ENCODE assay signal across 11 mouse cellular contexts in the genomic region with DNA sequence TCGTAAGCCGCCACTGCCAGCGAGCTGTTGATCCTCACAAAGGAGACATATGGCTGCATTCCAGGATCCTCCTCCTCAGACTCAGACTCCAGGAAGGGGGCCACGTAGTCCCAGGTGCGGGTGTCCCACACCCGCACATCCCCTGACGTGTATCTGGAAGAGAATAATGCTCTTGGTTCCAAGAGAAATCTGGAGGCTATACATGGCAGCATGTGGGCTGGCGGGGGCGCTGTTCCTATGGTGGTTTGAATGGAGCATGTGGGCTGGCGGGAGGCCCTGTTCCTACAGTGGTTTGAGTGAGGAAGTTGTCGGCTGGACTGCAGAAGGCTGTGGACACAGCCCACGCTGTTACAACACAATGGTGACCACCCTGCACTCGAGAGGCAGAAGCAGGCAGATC. TPM values are rescaled to one million over a fixed set of nuclear protein-coding genes. Genes with fewer than 3 reads are reported as not detected.
DNase-seq lines count a peak whose midpoint lies in the region; ATAC-seq lines count a peak whose summit lies in the region.
"Had no signal": no experiment of that assay in that cellular context is flagged by ENCODE, and none has a peak within 500 bp of the region (broad histone marks: within the 10 kb centered on the region; RNA-seq: fewer than 3 reads in every experiment).

No protein-coding gene starts in this region.

- peaks cover 39% of the 10 kb centered on the region for H3K36me3 ChIP-seq in forebrain, embryonic 12.5 days (replicated peaks)
- no peaks in the 10 kb centered on the region for H3K36me3 ChIP-seq in forebrain, embryonic 11.5 days (ENCODE audit: control insufficient read depth, insufficient read depth, low read length)
- peaks cover 14% of the 10 kb centered on the region; the same call in 1 of the 2 replicates for H3K36me3 ChIP-seq in liver, embryonic 11.5 days (ENCODE audit: control insufficient read depth, insufficient read depth, low read length)

- H3K27ac ChIP-seq in forebrain, embryonic 12.5 days: peak overlapping the region; percentile 9; the same call in 1 of the 2 replicates
- H3K27ac ChIP-seq in forebrain, embryonic 11.5 days (ENCODE audit: low read depth, low read length): no peak overlapping the region
- no peak overlapping the region for H3K27ac ChIP-seq in liver, embryonic 11.5 days (ENCODE audit: low read depth, low read length)
- H3K27ac ChIP-seq: stomach, embryonic 15.5 days had no signal

- H3K9ac ChIP-seq in forebrain, embryonic 12.5 days: no peak overlapping the region
- no peak overlapping the region for H3K9ac ChIP-seq in forebrain, embryonic 11.5 days (ENCODE audit: low read length)
- H3K9ac ChIP-seq in liver, embryonic 11.5 days (ENCODE audit: low read depth, low read length): no peak overlapping the region
- H3K9ac ChIP-seq: stomach, embryonic 15.5 days had no signal

- no peaks in the 10 kb centered on the region for H3K27me3 ChIP-seq in forebrain, embryonic 12.5 days
- no peaks in the 10 kb centered on the region for H3K27me3 ChIP-seq in forebrain, embryonic 11.5 days (ENCODE audit: control insufficient read depth, insufficient read depth, low read length)
- H3K27me3 ChIP-seq in liver, embryonic 11.5 days (replicated peaks; ENCODE audit: control insufficient read depth, insufficient read depth, low read length): no peaks in the 10 kb centered on the region
- H3K27me3 ChIP-seq: stomach, embryonic 15.5 days had no signal

- no peak for ATAC-seq in forebrain, embryonic 12.5 days (ENCODE audit: low FRiP score)
- no peak for ATAC-seq in forebrain, embryonic 11.5 days (replicated peaks; ENCODE audit: low FRiP score)
- ATAC-seq in megakaryocyte progenitor cell, adult 5-6 weeks (replicated peaks; ENCODE audit: poor library complexity): peak; percentile 81
- no peak for ATAC-seq in liver, embryonic 11.5 days (replicated peaks; ENCODE audit: low FRiP score)

- DNase-seq in forebrain, embryonic 11.5 days (ENCODE audit: low spot score): no peak
- DNase-seq in brain, adult 2 months (ENCODE audit: low read depth, low spot score): peak; percentile 93
- DNase-seq in layer of hippocampus, adult 18-20 months (ENCODE audit: low spot score in 2 of 2): peak; percentile 71 to 82
- no peak for DNase-seq in yolk sac, embryonic 10.5 days (ENCODE audit: low spot score)
- no peak for DNase-seq in liver, embryonic 11.5 days (ENCODE audit: low spot score)
- no peak for DNase-seq in adrenal gland, postnatal 14 days
- DNase-seq: lung, postnatal 10 days had no signal

- peaks cover 18% of the 10 kb centered on the region for H3K4me1 ChIP-seq in forebrain, embryonic 12.5 days
- H3K4me1 ChIP-seq in forebrain, embryonic 11.5 days (replicated peaks; ENCODE audit: control insufficient read depth, insufficient read depth, low read length): 0 out of 2 replicates have a peak, but pooled peaks cover 2% of the 10 kb centered on the region
- H3K4me1 ChIP-seq in liver, embryonic 11.5 days (replicated peaks; ENCODE audit: control insufficient read depth, insufficient read depth, low read length): no peaks in the 10 kb centered on the region
- H3K4me1 ChIP-seq: stomach, embryonic 15.5 days had no signal

- H3K4me2 ChIP-seq in forebrain, embryonic 12.5 days: no peak overlapping the region
- H3K4me2 ChIP-seq in forebrain, embryonic 11.5 days (ENCODE audit: low read depth, low read length, severe bottlenecking): no peak overlapping the region
- no peak overlapping the region for H3K4me2 ChIP-seq in liver, embryonic 11.5 days
- H3K4me2 ChIP-seq: stomach, embryonic 15.5 days had no signal

- WGBS in forebrain, embryonic 12.5 days: 75% methylated on average over 13 of the region's 13 CpGs
- 77% methylated on average over 13 of the region's 13 CpGs for WGBS in forebrain, embryonic 11.5 days
- 88% methylated on average over 13 of the region's 13 CpGs for WGBS in liver, embryonic 11.5 days

- H3K4me3 ChIP-seq in forebrain, embryonic 12.5 days (replicated peaks): no peak overlapping the region
- no peak overlapping the region for H3K4me3 ChIP-seq in forebrain, embryonic 11.5 days (ENCODE audit: low read depth, low read length)
- no peak overlapping the region for H3K4me3 ChIP-seq in liver, embryonic 11.5 days (ENCODE audit: low read depth, low read length)
- H3K4me3 ChIP-seq: stomach, embryonic 15.5 days had no signal

- no peaks in the 10 kb centered on the region for H3K9me3 ChIP-seq in forebrain, embryonic 12.5 days
- H3K9me3 ChIP-seq in forebrain, embryonic 11.5 days (ENCODE audit: control insufficient read depth, low read length): no peaks in the 10 kb centered on the region
- H3K9me3 ChIP-seq in liver, embryonic 11.5 days (ENCODE audit: control insufficient read depth, low read length): no peaks in the 10 kb centered on the region
- H3K9me3 ChIP-seq: stomach, embryonic 15.5 days had no signal

RNA-seq across cellular contexts. Expression of a gene that starts 41.6 kb away (rescaled TPM):
- polyA plus RNA-seq in forebrain, embryonic 12.5 days (2016; fragmentation: Nextera tagmentation; extraction: Ambion mirVana): 41.5 and 41.7 TPM in 2 replicates
- polyA plus RNA-seq in forebrain, embryonic 11.5 days (2014; fragmentation: Nextera tagmentation; extraction: Ambion mirVana): 27.6 and 28.5 TPM in 2 replicates
- 10 to 100 TPM; 34.4 to 34.7 TPM for total RNA-seq in layer of hippocampus, adult 18-20 months (2021)
- total RNA-seq in megakaryocyte progenitor cell, adult 5-6 weeks (2015): 12.4 and 13.6 TPM in 2 replicates
- 20.1 and 24.5 TPM in 2 replicates for total RNA-seq in megakaryocyte progenitor cell, adult 5-6 weeks (2017)
- 17.0 and 18.4 TPM in 2 replicates for polyA plus RNA-seq in liver, embryonic 11.5 days (2014; fragmentation: Nextera tagmentation; extraction: Ambion mirVana)
- 49.7 and 56.2 TPM in 2 replicates for total RNA-seq in adrenal gland, postnatal 14 days (2021)

RNA-seq across cellular contexts. Expression of a gene that starts 50.8 kb away (rescaled TPM):
- polyA plus RNA-seq in forebrain, embryonic 12.5 days (2016; fragmentation: Nextera tagmentation; extraction: Ambion mirVana): 0.46 and 0.52 TPM in 2 replicates
- 0.09 and 0.20 TPM in 2 replicates for polyA plus RNA-seq in forebrain, embryonic 11.5 days (2014; fragmentation: Nextera tagmentation; extraction: Ambion mirVana)
- total RNA-seq in layer of hippocampus, adult 18-20 months (2021): 10 to 100 TPM; 30.8 to 35.9 TPM
- total RNA-seq in megakaryocyte progenitor cell, adult 5-6 weeks (2015): not detected in 2 replicates
- not detected in 2 replicates for total RNA-seq in megakaryocyte progenitor cell, adult 5-6 weeks (2017)
- polyA plus RNA-seq in liver, embryonic 11.5 days (2014; fragmentation: Nextera tagmentation; extraction: Ambion mirVana): 0.05 TPM in 1 of 2 replicates, not detected in the other
- 0.22 and 0.71 TPM in 2 replicates for total RNA-seq in adrenal gland, postnatal 14 days (2021)
- polyA plus RNA-seq: large intestine, adult 2 months had no signal

Comparison
In these comparisons a context has a peak if more than half of its experiments do, and no peak if none do; other contexts are left out.
1. DNase-seq: peak in brain, adult 2 months (single experiment) and layer of hippocampus, adult 18-20 months (2 of 2); none in forebrain, embryonic 11.5 days (single experiment), yolk sac, embryonic 10.5 days (single experiment), liver, embryonic 11.5 days (single experiment) and adrenal gland, postnatal 14 days (single experiment).
2. RNA of a gene that starts 50.8 kb away (total RNA-seq): 30.8 to 35.9 TPM in layer of hippocampus, adult 18-20 months; 0.22 to 0.71 TPM in adrenal gland, postnatal 14 days and not detected in megakaryocyte progenitor cell, adult 5-6 weeks; every median in the first group is over 10 times any median in the second.